Mouse (Mus musculus) heart, postnatal 10 days (tissue): ENCODE measurements around the gene Cit. TPM values are rescaled to one million over a fixed set of nuclear protein-coding genes. Genes with fewer than 3 reads are reported as not detected.

Experiments
- DNase-seq, 2 experiments: peaks; one replicate each; pipeline ENCODE4 v3.0.0; 2021
- intact Hi-C: fragments of 180-260 bp; cut with DNase I; formaldehyde crosslinking; loops from one replicate; pipeline ENCODE4 v1.15.1; 2025
- total RNA-seq, 2 experiments: library from RNA; stranded (reverse); gene quantifications; 2 replicates each; pipeline ENCODE4 v1.2.3; 2021

Cit gene
- total RNA-seq, 2 experiments from 2014 or later: 9.6 to 9.8 TPM

GRCm38 (mm10) chr5:116006324-116007099 is 161.4 kb downstream of the Cit start:
- intact Hi-C loops: loop anchor here (5.0 kb wide), 1 partner anchor 214 kb away; no protein-coding TSS in a partner anchor
- peak; percentile 50 to 53 for DNase-seq

- intact Hi-C loops: loop anchor here (5.0 kb wide), 1 partner anchor 215 kb away; no protein-coding TSS in a partner anchor
- DNase-seq: no peak
These were observed 162.6 kb downstream of the Cit start for GRCm38 (mm10) chr5:116007723-116008122.

GRCm38 (mm10) chr5:116009091-116009851 is 164.2 kb downstream of the Cit start:
- intact Hi-C loops: loop anchor here (5.0 kb wide), 1 partner anchor 217 kb away; no protein-coding TSS in a partner anchor

GRCm38 (mm10) chr5:116009884-116010627 is 165.0 kb downstream of the Cit start:
- no peak for DNase-seq
- intact Hi-C loops: loop anchor here (5.0 to 10.0 kb wide), 2 partner anchors 218 to 355 kb away; no protein-coding TSS in a partner anchor

More at GRCm38 (mm10) chr5:116009091-116009851, 164.2 kb downstream of the Cit start:
- no peak for DNase-seq

- no peak for DNase-seq
- intact Hi-C loops: loop anchor here (10.0 kb wide), 1 partner anchor 357 kb away; no protein-coding TSS in a partner anchor
These were observed 166.6 kb downstream of the Cit start for GRCm38 (mm10) chr5:116011700-116012099.

GRCm38 (mm10) chr5:116012503-116012902 is 167.4 kb downstream of the Cit start:
- intact Hi-C loops: loop anchor here (10.0 kb wide), 1 partner anchor 358 kb away; no protein-coding TSS in a partner anchor
- DNase-seq: no peak

GRCm38 (mm10) chr5:116013821-116014220 is 168.7 kb downstream of the Cit start:
- DNase-seq: no peak
- intact Hi-C loops: loop anchor here (10.0 kb wide), 1 partner anchor 359 kb away; no protein-coding TSS in a partner anchor

- no peak for DNase-seq
- intact Hi-C loops: loop anchor here (10.0 kb wide), 1 partner anchor 359 kb away; no protein-coding TSS in a partner anchor
These were observed 169.2 kb downstream of the Cit start for GRCm38 (mm10) chr5:116014237-116014636.

- DNase-seq: no peak
- intact Hi-C loops: loop anchor here (10.0 kb wide), 1 partner anchor 362 kb away; no protein-coding TSS in a partner anchor
These were observed 171.5 kb downstream of the Cit start for GRCm38 (mm10) chr5:116016542-116016941.

- no peak for DNase-seq
- intact Hi-C loops: loop anchor here (10.0 kb wide), 1 partner anchor 363 kb away; no protein-coding TSS in a partner anchor
These were observed 172.3 kb downstream of the Cit start for GRCm38 (mm10) chr5:116017391-116017790.

GRCm38 (mm10) chr5:116018196-116018595 is 173.1 kb downstream of the Cit start:
- intact Hi-C loops: loop anchor here (10.0 kb wide), 1 partner anchor 363 kb away; no protein-coding TSS in a partner anchor
- no peak for DNase-seq

GRCm38 (mm10) chr5:116018784-116019183 is 173.7 kb downstream of the Cit start:
- peak in 1 of 2 experiments; percentile 37 for DNase-seq
- intact Hi-C loops: loop anchor here (10.0 kb wide), 1 partner anchor 364 kb away; no protein-coding TSS in a partner anchor

GRCm38 (mm10) chr5:116019371-116019770 is 174.3 kb downstream of the Cit start:
- intact Hi-C loops: loop anchor here (10.0 kb wide), 1 partner anchor 365 kb away; no protein-coding TSS in a partner anchor
- DNase-seq: peak; percentile 84 to 89

GRCm38 (mm10) chr5:116021552-116021951 is 176.5 kb downstream of the Cit start:
- intact Hi-C loops: no loop called here
- peak in 1 of 2 experiments; percentile 43 for DNase-seq

GRCm38 (mm10) chr5:116022131-116022530 is 177.1 kb downstream of the Cit start:
- no peak for DNase-seq
- intact Hi-C loops: no loop called here

- intact Hi-C loops: no loop called here
- DNase-seq: no peak
These were observed 177.7 kb downstream of the Cit start for GRCm38 (mm10) chr5:116022658-116023200.

GRCm38 (mm10) chr5:116023251-116023661 is 178.2 kb downstream of the Cit start:
- peak in 1 of 2 experiments; percentile 43 for DNase-seq
- intact Hi-C loops: no loop called here

- no peak for DNase-seq
- intact Hi-C loops: no loop called here
These were observed 178.8 kb downstream of the Cit start for GRCm38 (mm10) chr5:116023821-116024284.

GRCm38 (mm10) chr5:116024327-116024739 is 179.3 kb downstream of the Cit start, which contains the start of gene Prkab1:
Gene Prkab1 (minus strand): TSS chr5:116024508.
- intact Hi-C loops: no loop called here
- DNase-seq: peak; percentile 95 to 97
